Mouse (Mus musculus): ENCODE measurements at regions not wholly inside any gene's neighbourhood (a gene's known extent, or its start where the extent isn't known, plus 50 kb on each side); places are given as distances from the start of the nearest gene placed in this dataset.

DNA sequence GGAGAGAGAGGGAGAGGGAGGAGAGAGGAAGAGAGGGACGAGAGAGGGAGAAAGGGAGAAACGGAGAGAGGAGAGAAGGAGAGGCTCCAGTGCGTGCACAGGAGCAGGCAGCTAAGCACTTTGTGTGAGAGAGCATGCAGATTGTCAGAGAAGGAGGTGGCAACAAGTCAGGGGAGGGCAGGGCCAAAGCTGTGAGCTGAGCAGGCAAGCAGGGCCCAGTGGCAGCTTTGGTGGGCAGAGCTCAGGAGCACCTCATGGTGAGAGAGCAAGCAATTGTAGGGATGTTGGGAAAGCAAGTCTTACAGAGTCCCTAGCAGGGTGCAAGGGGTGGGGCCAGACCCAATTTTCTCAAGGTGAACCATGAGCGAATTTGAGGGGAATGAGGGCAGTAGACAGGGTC lies 234.3 kb upstream of the Hey2 start:
- Histone ChIP-seq H3K27me3 (no peaks in the 10 kb centered on the region), H3K27ac (no peak overlapping the region), H3K9me3 (no peaks in the 10 kb centered on the region), H3K4me3 (no peak overlapping the region), H3K9ac (no peak overlapping the region), H3K36me3 (no peaks in the 10 kb centered on the region), H3K4me2 (replicated peaks) (peak overlapping the region; percentile 14; the same call in 1 of the 2 replicates), H3K4me1 (peaks cover 5% of the 10 kb centered on the region; the same call in 1 of the 2 replicates)
- no peak for ATAC-seq (ENCODE audit: low FRiP score, low read depth)
- WGBS: 38% methylated on average over 4 of the region's 4 CpGs

- no peaks in the 10 kb centered on the region for H3K27me3 ChIP-seq
- no peak overlapping the region for H3K27ac ChIP-seq
- no peaks in the 10 kb centered on the region for H3K36me3 ChIP-seq
- H3K4me1 ChIP-seq: peaks cover 5% of the 10 kb centered on the region; the same call in 1 of the 2 replicates
- WGBS: 65% methylated on average over 8 of the region's 8 CpGs
- H3K4me2 ChIP-seq (replicated peaks): peak overlapping the region; percentile 14; the same call in 1 of the 2 replicates
- no peaks in the 10 kb centered on the region for H3K9me3 ChIP-seq
- no peak overlapping the region for H3K9ac ChIP-seq
- H3K4me3 ChIP-seq: no peak overlapping the region
- ATAC-seq (ENCODE audit: low FRiP score, low read depth): no peak
Measured at GRCm38 (mm10) chr10:31076415-31076814, 233.8 kb upstream of the Hey2 start.

GRCm38 (mm10) chr10:31074004-31074645 lies 231.5 kb upstream of the Hey2 start:
- H3K27ac ChIP-seq: no peak overlapping the region
- H3K4me2 ChIP-seq (replicated peaks): no peak overlapping the region
- H3K9ac ChIP-seq: no peak overlapping the region
- no peaks in the 10 kb centered on the region for H3K36me3 ChIP-seq
- ATAC-seq (ENCODE audit: low FRiP score, low read depth): no peak
- 47% methylated on average over 4 of the region's 4 CpGs for WGBS
- H3K27me3 ChIP-seq: no peaks in the 10 kb centered on the region
- H3K4me3 ChIP-seq: no peak overlapping the region
- no peaks in the 10 kb centered on the region for H3K9me3 ChIP-seq
- H3K4me1 ChIP-seq: peaks cover 5% of the 10 kb centered on the region; the same call in 1 of the 2 replicates

DNA sequence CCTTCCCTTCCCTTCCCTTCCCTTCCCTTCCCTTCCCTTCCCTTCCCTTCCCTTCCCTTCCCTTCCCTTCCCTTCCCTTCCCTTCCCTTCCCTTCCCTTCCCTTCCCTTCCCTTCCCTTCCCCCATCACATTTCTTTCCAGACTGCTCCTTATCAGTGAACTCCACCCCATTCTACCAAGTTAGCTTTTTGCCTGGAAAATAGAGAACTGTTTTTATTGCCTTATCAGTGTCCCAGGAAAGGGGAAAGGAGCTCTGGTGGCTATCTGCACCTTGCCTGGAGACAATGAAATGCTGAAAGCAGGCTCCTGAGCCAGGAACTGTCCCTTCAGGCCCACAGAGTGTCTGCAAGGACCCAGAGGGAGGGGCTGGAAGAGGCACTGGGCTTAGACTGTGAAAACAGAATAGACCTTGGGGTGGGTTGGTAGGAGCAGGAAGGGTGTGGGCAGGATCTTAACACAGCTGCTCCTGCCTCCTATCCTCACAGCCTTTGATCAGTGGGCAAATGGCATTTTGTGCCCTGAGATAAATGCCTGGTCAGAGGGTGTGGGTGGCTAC lies 226.1 kb upstream of the Hey2 start:
- H3K27me3 ChIP-seq: no peaks in the 10 kb centered on the region
- H3K9ac ChIP-seq: no peak overlapping the region
- no peak overlapping the region for H3K4me3 ChIP-seq
- H3K27ac ChIP-seq: no peak overlapping the region
- no peaks in the 10 kb centered on the region for H3K36me3 ChIP-seq
- H3K4me2 ChIP-seq (replicated peaks): no peak overlapping the region
- no peaks in the 10 kb centered on the region for H3K4me1 ChIP-seq
- no peaks in the 10 kb centered on the region for H3K9me3 ChIP-seq
- ATAC-seq (ENCODE audit: low FRiP score, low read depth): no peak

DNA sequence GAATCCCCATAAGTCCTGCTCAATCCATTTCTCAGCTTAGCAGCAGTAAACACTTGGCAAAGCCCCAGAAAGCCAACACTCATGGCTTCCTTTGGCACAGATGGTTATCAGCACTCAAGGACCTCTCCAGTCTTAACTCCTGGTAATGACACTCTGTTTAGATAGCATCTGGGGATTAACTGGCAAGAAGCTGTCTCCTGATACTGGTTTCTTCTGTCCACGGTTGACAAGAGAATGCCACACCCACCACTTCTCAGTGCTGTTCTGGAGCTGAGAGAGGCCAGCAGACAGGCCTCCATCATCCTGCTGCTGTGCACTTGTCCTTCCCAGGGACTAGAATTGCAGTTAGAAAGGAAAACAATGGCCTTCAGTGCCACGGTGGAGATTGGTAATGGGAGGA lies 220.1 kb upstream of the Hey2 start:
- no peaks in the 10 kb centered on the region for H3K9me3 ChIP-seq
- no peak overlapping the region for H3K27ac ChIP-seq
- no peaks in the 10 kb centered on the region for H3K4me1 ChIP-seq
- H3K4me3 ChIP-seq: no peak overlapping the region
- WGBS: 20% methylated on average over 2 of the region's 2 CpGs
- no peak overlapping the region for H3K4me2 ChIP-seq (replicated peaks)
- H3K36me3 ChIP-seq: no peaks in the 10 kb centered on the region
- no peak overlapping the region for H3K9ac ChIP-seq
- H3K27me3 ChIP-seq: no peaks in the 10 kb centered on the region
- ATAC-seq (ENCODE audit: low FRiP score, low read depth): no peak

DNA sequence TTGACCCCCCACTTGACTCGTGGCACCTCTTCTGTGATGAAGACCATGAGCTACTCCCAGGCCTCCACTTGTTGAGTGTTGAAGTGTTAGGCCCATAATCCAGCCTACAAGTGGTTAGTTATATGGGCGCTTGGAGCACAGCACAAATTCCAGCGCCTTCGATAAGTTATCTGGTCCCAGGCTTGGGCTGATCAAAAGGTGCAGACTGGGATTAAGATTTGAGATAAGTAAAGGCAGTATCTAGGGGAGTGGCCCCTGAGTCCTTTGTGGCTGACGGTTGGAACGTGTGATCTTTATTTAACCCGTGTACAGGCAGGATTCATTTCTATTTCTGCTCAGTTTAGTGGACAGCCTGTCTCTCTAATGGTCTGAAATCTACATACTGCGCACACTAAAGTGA lies 210.7 kb upstream of the Hey2 start:
- Histone ChIP-seq H3K27ac (no peak overlapping the region), H3K36me3 (no peaks in the 10 kb centered on the region), H3K4me3 (no peak overlapping the region), H3K27me3 (no peaks in the 10 kb centered on the region), H3K4me2 (replicated peaks) (no peak overlapping the region), H3K9ac (no peak overlapping the region), H3K9me3 (no peaks in the 10 kb centered on the region), H3K4me1 (no peaks in the 10 kb centered on the region)
- WGBS: 86% methylated on average over 8 of the region's 8 CpGs
- no peak for ATAC-seq (ENCODE audit: low FRiP score, low read depth)

DNA sequence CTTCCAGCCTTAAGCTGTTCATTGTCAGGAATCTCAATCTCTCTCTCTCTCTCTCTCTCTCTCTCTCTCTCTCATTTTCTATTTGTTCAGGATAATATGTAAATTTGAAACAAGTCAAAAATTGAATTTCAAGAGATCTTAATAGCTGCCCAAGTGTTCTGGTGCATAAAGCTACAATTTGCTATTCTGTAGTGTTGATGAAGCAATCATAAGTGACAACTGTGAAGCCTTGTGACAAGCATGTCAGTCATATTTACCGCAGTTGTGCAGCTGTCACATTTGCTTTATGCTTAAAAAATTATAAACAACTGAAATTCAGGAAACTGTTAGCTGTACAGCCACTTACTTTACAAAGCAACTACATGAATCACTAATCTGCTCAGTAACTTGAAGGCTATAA lies 208.6 kb upstream of the Hey2 start:
- Histone ChIP-seq H3K9me3 (no peaks in the 10 kb centered on the region), H3K27me3 (no peaks in the 10 kb centered on the region), H3K27ac (no peak overlapping the region), H3K9ac (no peak overlapping the region), H3K4me3 (no peak overlapping the region), H3K4me2 (replicated peaks) (no peak overlapping the region), H3K4me1 (no peaks in the 10 kb centered on the region), H3K36me3 (no peaks in the 10 kb centered on the region)
- no peak for ATAC-seq (ENCODE audit: low FRiP score, low read depth)
- WGBS: 88% methylated on average over 1 of the region's 1 CpGs

DNA sequence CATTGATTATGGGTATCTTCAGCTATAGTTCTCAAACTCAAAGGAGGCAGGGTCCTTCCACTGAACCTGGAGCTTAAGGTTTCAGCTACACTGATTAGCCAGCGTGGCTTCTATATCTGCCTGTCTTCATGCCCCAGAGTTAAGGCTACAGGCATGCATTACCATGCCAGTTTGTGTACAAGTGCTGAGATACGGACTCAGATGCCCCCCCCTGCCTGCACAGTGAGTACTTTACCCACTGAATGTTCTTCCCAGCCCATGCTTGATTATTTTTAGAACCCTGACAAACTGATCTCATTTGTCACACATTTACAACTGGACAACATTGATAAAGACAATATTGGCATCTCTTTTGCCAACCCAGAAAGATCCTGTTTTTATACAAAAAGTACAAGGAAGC lies 206.8 kb upstream of the Hey2 start:
- Histone ChIP-seq H3K4me3 (no peak overlapping the region), H3K9ac (no peak overlapping the region), H3K4me1 (no peaks in the 10 kb centered on the region), H3K27ac (no peak overlapping the region), H3K27me3 (no peaks in the 10 kb centered on the region), H3K9me3 (no peaks in the 10 kb centered on the region), H3K36me3 (no peaks in the 10 kb centered on the region), H3K4me2 (replicated peaks) (no peak overlapping the region)
- ATAC-seq (ENCODE audit: low FRiP score, low read depth): no peak
- WGBS: 79% methylated on average over 2 of the region's 2 CpGs

- no peaks in the 10 kb centered on the region for H3K4me1 ChIP-seq
- H3K36me3 ChIP-seq: no peaks in the 10 kb centered on the region
- no peaks in the 10 kb centered on the region for H3K9me3 ChIP-seq
- no peaks in the 10 kb centered on the region for H3K27me3 ChIP-seq
- ATAC-seq (ENCODE audit: low FRiP score, low read depth): no peak
- no peak overlapping the region for H3K4me2 ChIP-seq (replicated peaks)
- no peak overlapping the region for H3K4me3 ChIP-seq
- H3K27ac ChIP-seq: no peak overlapping the region
- WGBS: 79% methylated on average over 4 of the region's 4 CpGs
- no peak overlapping the region for H3K9ac ChIP-seq
Measured at GRCm38 (mm10) chr10:31035611-31036010, 193.0 kb upstream of the Hey2 start.

GRCm38 (mm10) chr10:31034782-31035181 lies 192.2 kb upstream of the Hey2 start:
- 44% methylated on average over 3 of the region's 3 CpGs for WGBS
- Histone ChIP-seq H3K36me3 (no peaks in the 10 kb centered on the region), H3K9me3 (no peaks in the 10 kb centered on the region), H3K27ac (no peak overlapping the region), H3K4me3 (no peak overlapping the region), H3K4me2 (replicated peaks) (no peak overlapping the region), H3K9ac (no peak overlapping the region), H3K27me3 (no peaks in the 10 kb centered on the region), H3K4me1 (no peaks in the 10 kb centered on the region)
- no peak for ATAC-seq (ENCODE audit: low FRiP score, low read depth)

DNA sequence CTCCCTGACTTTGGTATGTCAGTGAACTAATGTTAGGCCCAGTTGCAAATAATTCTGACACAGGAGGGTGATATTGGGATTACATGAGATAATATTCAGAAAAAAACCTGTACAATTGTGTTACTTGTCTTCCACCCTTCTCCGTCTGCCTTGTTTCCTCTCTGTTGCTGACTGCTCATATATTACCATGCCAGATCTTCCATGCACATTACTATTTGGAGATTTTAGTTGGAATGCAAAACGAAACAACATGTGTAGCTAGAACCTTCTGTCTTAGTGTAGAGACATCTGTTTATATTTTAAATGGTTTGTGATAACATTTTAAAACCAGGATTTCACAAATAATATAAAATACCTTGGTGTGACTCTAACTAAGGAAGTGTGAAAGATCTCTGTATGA lies 188.1 kb upstream of the Hey2 start:
- no peak for ATAC-seq (ENCODE audit: low FRiP score, low read depth)
- Histone ChIP-seq H3K36me3 (no peaks in the 10 kb centered on the region), H3K27ac (no peak overlapping the region), H3K4me3 (no peak overlapping the region), H3K27me3 (no peaks in the 10 kb centered on the region), H3K4me2 (replicated peaks) (no peak overlapping the region), H3K9ac (no peak overlapping the region), H3K4me1 (no peaks in the 10 kb centered on the region), H3K9me3 (no peaks in the 10 kb centered on the region)
- 76% methylated on average over 2 of the region's 2 CpGs for WGBS

DNA sequence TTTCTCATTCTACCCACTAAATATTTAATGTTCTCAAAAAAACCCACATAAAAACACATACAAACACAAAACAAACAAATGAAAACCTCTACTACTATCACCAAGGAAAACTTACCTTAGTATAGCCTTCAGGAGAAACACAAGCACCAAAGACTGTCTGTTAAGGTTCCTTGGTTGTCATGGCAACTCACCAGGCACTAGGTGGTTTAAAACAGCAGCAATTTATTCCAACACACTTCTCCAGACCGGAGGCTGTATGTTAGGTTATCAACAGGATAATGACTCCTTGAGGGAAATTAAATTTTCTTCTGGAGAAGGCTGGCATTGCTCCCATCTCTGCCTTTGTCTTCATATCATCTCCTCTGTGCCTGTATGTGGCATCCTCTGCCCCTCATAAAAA lies 183.8 kb upstream of the Hey2 start:
- Histone ChIP-seq H3K4me2 (replicated peaks) (no peak overlapping the region), H3K4me3 (no peak overlapping the region), H3K27ac (no peak overlapping the region), H3K9ac (no peak overlapping the region), H3K36me3 (no peaks in the 10 kb centered on the region), H3K4me1 (no peaks in the 10 kb centered on the region), H3K9me3 (no peaks in the 10 kb centered on the region), H3K27me3 (no peaks in the 10 kb centered on the region)
- WGBS: 37% methylated on average over 1 of the region's 1 CpGs
- no peak for ATAC-seq (ENCODE audit: low FRiP score, low read depth)

Measured in limb, embryonic 13.5 days (tissue).